Mouse (Mus musculus) ES-Bruce4 (cell line): ENCODE measurements around the gene Olfr1163. TPM values are rescaled to one million over a fixed set of nuclear protein-coding genes. Genes with fewer than 3 reads are reported as not detected.
"Not testable (repeated sequence)": the region's sequence is repeated elsewhere in the genome, so short reads cannot be mapped to it uniquely, and the experiment has no call there.

Experiments used
- H3K27ac ChIP-seq: 2 replicates; pipeline ENCODE4 v1.5.1; 2012; ENCODE audit warnings: low read length, inconsistent platforms; ENCODE audit not compliant: insufficient read depth
- H3K27me3 ChIP-seq: 2 replicates; pipeline ENCODE4 v1.6.1; 2012; ENCODE audit warnings: mild to moderate bottlenecking, low read length, inconsistent platforms; ENCODE audit not compliant: control insufficient read depth, poor library complexity, insufficient read depth, severe bottlenecking
- H3K36me3 ChIP-seq: 2 replicates; pipeline ENCODE4 v1.6.1; 2012; ENCODE audit warnings: inconsistent platforms, mild to moderate bottlenecking, low read length, moderate library complexity; ENCODE audit not compliant: control insufficient read depth, poor library complexity, insufficient read depth, severe bottlenecking
- H3K4me1 ChIP-seq: one replicate; pipeline ENCODE4 v1.8.1; 2011; ENCODE audit warnings: low read length; ENCODE audit not compliant: control insufficient read depth, insufficient read depth
- H3K4me3 ChIP-seq: 2 replicates; pipeline ENCODE4 v1.5.1; 2011; ENCODE audit warnings: low read depth, mild to moderate bottlenecking, low read length
- H3K9ac ChIP-seq: 2 replicates; pipeline ENCODE4 v1.6.1; 2012; ENCODE audit warnings: low read depth, mild to moderate bottlenecking, inconsistent platforms; ENCODE audit not compliant: poor library complexity, severe bottlenecking
- H3K9me3 ChIP-seq: replicated peaks from 2 replicates; pipeline ENCODE4 v1.6.1; 2012; ENCODE audit warnings: mild to moderate bottlenecking, low read length, inconsistent platforms; ENCODE audit not compliant: control insufficient read depth, poor library complexity, insufficient read depth, severe bottlenecking
- CTCF ChIP-seq: IDR thresholded peaks from one replicate; pipeline ENCODE4 v1.8.1; 2011; ENCODE audit warnings: low read depth, low read length
- EP300 ChIP-seq: IDR thresholded peaks from 2 replicates; pipeline ENCODE4 v1.6.1; 2011; ENCODE audit warnings: low read depth, low read length; ENCODE audit not compliant: insufficient read depth
- POLR2A ChIP-seq: IDR thresholded peaks from one replicate; pipeline ENCODE4 v1.8.1; 2011; ENCODE audit warnings: low read length; ENCODE audit not compliant: insufficient read depth
- polyA plus RNA-seq: library from polyadenylated mRNA; stranded (reverse); fragments of >200 nt; gene quantifications from 2 replicates; pipeline ENCODE4 v1.2.4, GENCODE M21; 2011; ENCODE audit warnings: low read depth; ENCODE audit not compliant: missing spikeins, insufficient read depth, insufficient read length

Gene Olfr1163
- polyA plus RNA-seq, result not detected in 2 replicates

GRCm38 (mm10) chr2:88071730-88072129 lies at the start of gene Olfr1163:
TSS of gene Olfr1163 (minus strand) at chr2:88071830.
- Histone ChIP-seq H3K9me3 (no peaks in the 10 kb centered on the region), H3K27ac (no peak within 1 kb of the TSS), H3K4me1 (no peaks in the 10 kb centered on the region), H3K9ac (no peak within 1 kb of the TSS), H3K36me3 (no peaks in the 10 kb centered on the region), H3K4me3 (no peak within 1 kb of the TSS), H3K27me3 (no peaks in the 10 kb centered on the region)
- TF ChIP-seq EP300 (no peak), POLR2A (no peak), CTCF (no peak)

DNA sequence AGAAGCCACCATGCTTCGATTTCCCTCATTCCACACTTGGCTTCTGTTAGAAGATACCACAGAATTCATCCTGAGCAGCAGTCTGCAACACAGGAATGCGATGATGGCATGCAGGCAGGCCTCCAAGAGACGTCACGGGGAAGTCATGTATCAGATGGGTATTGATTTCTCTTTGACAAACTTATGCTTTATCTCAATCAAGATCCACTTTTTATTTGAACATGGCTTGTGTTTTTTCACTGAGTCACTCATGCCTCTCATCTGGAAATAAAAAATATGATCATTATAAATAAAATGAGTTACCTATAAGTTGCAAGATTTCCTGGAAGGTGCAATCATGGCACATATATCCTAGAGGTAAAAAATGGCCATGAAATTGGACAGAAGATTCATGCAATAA lies 22.2 kb upstream of the Olfr1163 start, which contains the start of gene Olfr1164:
Gene Olfr1164 (minus strand): TSS at position 101 of the 400 bp plus-strand sequence.
- Histone ChIP-seq H3K4me3 (no peak within 1 kb of the TSS), H3K27me3 (no peaks in the 10 kb centered on the region), H3K36me3 (no peaks in the 10 kb centered on the region), H3K4me1 (no peaks in the 10 kb centered on the region), H3K9ac (no peak within 1 kb of the TSS), H3K9me3 (no peaks in the 10 kb centered on the region), H3K27ac (no peak within 1 kb of the TSS)
- TF ChIP-seq EP300 (no peak), CTCF (no peak), POLR2A (no peak)

- no peaks in the 10 kb centered on the region for H3K27me3 ChIP-seq
- H3K27ac ChIP-seq, result no peak overlapping the region
- no peaks in the 10 kb centered on the region for H3K36me3 ChIP-seq
- H3K4me3 ChIP-seq, result no peak overlapping the region
- no peak overlapping the region for H3K9ac ChIP-seq
- TF ChIP-seq EP300 (0 out of 2 replicates have a peak, but pooled peaks have one; percentile 22), CTCF (no peak), POLR2A (no peak)
- 0 out of 2 replicates have a peak, but pooled peaks cover 3% of the 10 kb centered on the region for H3K9me3 ChIP-seq
- H3K4me1 ChIP-seq, result no peaks in the 10 kb centered on the region
These were observed 8.0 kb downstream of the Olfr1163 start for GRCm38 (mm10) chr2:88063587-88063986.

DNA sequence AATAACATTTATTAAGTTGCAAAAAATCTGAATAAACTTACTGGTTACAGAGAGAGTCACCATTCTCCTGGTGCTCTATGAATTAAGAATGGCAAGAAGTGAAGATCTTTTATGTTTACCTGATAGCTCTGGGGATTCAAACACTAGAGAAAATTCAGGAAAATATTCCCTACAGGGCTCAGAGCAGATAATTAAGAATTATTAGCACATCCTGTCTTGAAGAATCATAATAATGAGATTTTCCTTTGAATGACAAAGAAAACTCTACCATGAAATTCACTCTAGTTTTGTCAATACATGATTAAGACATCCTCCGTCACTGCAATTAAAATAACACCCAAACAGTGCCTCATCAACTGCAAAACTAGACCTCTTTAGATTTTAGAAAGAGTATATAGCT lies 20.6 kb downstream of the Olfr1163 start, which contains the start of gene Olfr1162:
Gene Olfr1162 (minus strand): TSS at position 101 of the 400 bp plus-strand sequence.
- no peaks in the 10 kb centered on the region for H3K27me3 ChIP-seq
- no peaks in the 10 kb centered on the region for H3K36me3 ChIP-seq
- no peak within 1 kb of the TSS for H3K4me3 ChIP-seq
- no peak for TF ChIP-seq POLR2A
- TF ChIP-seq CTCF, result no peak
- no peak within 1 kb of the TSS for H3K9ac ChIP-seq
- H3K4me1 ChIP-seq, result no peaks in the 10 kb centered on the region
- H3K9me3 ChIP-seq, result no peaks in the 10 kb centered on the region
- H3K27ac ChIP-seq, result no peak within 1 kb of the TSS

- H3K27me3 ChIP-seq, result no peaks in the 10 kb centered on the region
- TF ChIP-seq CTCF (no peak), EP300 (no peak), POLR2A (no peak)
- H3K9me3 ChIP-seq, result no peaks in the 10 kb centered on the region
- no peaks in the 10 kb centered on the region for H3K36me3 ChIP-seq
- H3K9ac ChIP-seq, result no peak within 1 kb of the TSS
- no peak within 1 kb of the TSS for H3K27ac ChIP-seq
- H3K4me1 ChIP-seq, result no peaks in the 10 kb centered on the region
- H3K4me3 ChIP-seq, result no peak within 1 kb of the TSS
These were observed 34.0 kb downstream of the Olfr1163 start, which contains the start of gene Olfr73 for GRCm38 (mm10) chr2:88037599-88037998. TSS of gene Olfr73 (minus strand) at chr2:88037699.

GRCm38 (mm10) chr2:88022474-88022873 lies 49.2 kb downstream of the Olfr1163 start, which contains the start of gene Olfr1161:
TSS of gene Olfr1161 (plus strand) at chr2:88022774.
- H3K4me3 ChIP-seq, H3K27me3 ChIP-seq, H3K27ac ChIP-seq, H3K4me1 ChIP-seq, H3K9me3 ChIP-seq, H3K9ac ChIP-seq, H3K36me3 ChIP-seq: not testable (repeated sequence)

Other genes with a start within 250 kb of the Olfr1163 start
- gene Olfr1148, start 241.3 kb downstream of the Olfr1163 start, polyA plus RNA-seq, result not detected in 2 replicates
- not detected in 2 replicates for gene Olfr1150-ps1, start 227.8 kb downstream of the Olfr1163 start, polyA plus RNA-seq
- gene Olfr1151, start 216.0 kb downstream of the Olfr1163 start, polyA plus RNA-seq, result not detected in 2 replicates
- not detected in 2 replicates for gene Olfr1152, start 205.3 kb downstream of the Olfr1163 start, polyA plus RNA-seq
- not detected in 2 replicates for gene Olfr1153, start 176.9 kb downstream of the Olfr1163 start, polyA plus RNA-seq
- gene Olfr1154, start 166.7 kb downstream of the Olfr1163 start, polyA plus RNA-seq, result not detected in 2 replicates
- not detected in 2 replicates for gene Olfr1155, start 126.7 kb downstream of the Olfr1163 start, polyA plus RNA-seq
- not detected in 2 replicates for gene Olfr1156, start 118.7 kb downstream of the Olfr1163 start, polyA plus RNA-seq
- gene Olfr1157, start 103.5 kb downstream of the Olfr1163 start, polyA plus RNA-seq, result not detected in 2 replicates
- gene Olfr74, start 97.2 kb downstream of the Olfr1163 start, polyA plus RNA-seq, result not detected in 2 replicates
- gene Olfr1158, start 81.7 kb downstream of the Olfr1163 start, polyA plus RNA-seq, result not detected in 2 replicates
- not detected in 2 replicates for gene Olfr1160, start 63.6 kb downstream of the Olfr1163 start, polyA plus RNA-seq
- gene Olfr1161, start 49.1 kb downstream of the Olfr1163 start, polyA plus RNA-seq, result not detected in 2 replicates
- not detected in 2 replicates for gene Olfr73, start 34.1 kb downstream of the Olfr1163 start, polyA plus RNA-seq
- not detected in 2 replicates for gene Olfr1162, start 20.7 kb downstream of the Olfr1163 start, polyA plus RNA-seq
- gene Olfr1164, start 22.1 kb upstream of the Olfr1163 start, polyA plus RNA-seq, result not detected in 2 replicates
- gene Olfr1166, start 56.4 kb upstream of the Olfr1163 start, polyA plus RNA-seq, result not detected in 2 replicates
- gene Olfr1167, start 83.4 kb upstream of the Olfr1163 start, polyA plus RNA-seq, result not detected in 2 replicates
- gene Olfr1168, start 110.0 kb upstream of the Olfr1163 start, polyA plus RNA-seq, result not detected in 2 replicates
- gene Olfr1170, start 156.5 kb upstream of the Olfr1163 start, polyA plus RNA-seq, result not detected in 2 replicates
- 0.10 and 0.24 TPM in 2 replicates for gene Olfr1173, start 208.0 kb upstream of the Olfr1163 start, polyA plus RNA-seq
- not detected in 2 replicates for gene Olfr1174-ps, start 243.3 kb upstream of the Olfr1163 start, polyA plus RNA-seq